Mouse (Mus musculus): Measurements from ENCODE around the gene Ntn4. TPM values are rescaled to one million over a fixed set of nuclear protein-coding genes. Genes with fewer than 3 reads are reported as not detected.

Ntn4 gene
- total and polyA plus RNA-seq, 3 experiments: not detected

GRCm38 (mm10) chr10:93680680-93681377 is 40.3 kb downstream of the Ntn4 start:
- no peaks in the 10 kb centered on the region for H3K9me3 ChIP-seq (replicated peaks; ENCODE audit: low read length)
- H3K36me3 ChIP-seq (replicated peaks in 1 of 2; ENCODE audit: control insufficient read depth in 1 of 2, insufficient read depth in 1 of 2, low read length in 1 of 2): no peaks in the 10 kb centered on the region
- no peaks in the 10 kb centered on the region for H3K27me3 ChIP-seq (replicated peaks)
- dilution Hi-C loops (cut with MboI; ENCODE audit: extremely low pct_ligation_motif_present, extremely low pct_unique_long_range_greater_than_20kb, low sequenced_read_pairs): no loop called here
- H3K9ac ChIP-seq (ENCODE audit: insufficient read depth, low read depth): no peak overlapping the region
- H3K79me2 ChIP-seq (replicated peaks; ENCODE audit: control insufficient read depth, extremely low read depth, insufficient read depth, poor library complexity, severe bottlenecking): no peaks in the 10 kb centered on the region
- no peaks in the 10 kb centered on the region for H3K4me1 ChIP-seq (ENCODE audit: control insufficient read depth in 1 of 2, insufficient read depth in 2 of 2)
- no peak overlapping the region for H3K4me3 ChIP-seq (replicated peaks in 1 of 3; ENCODE audit: low read depth in 2 of 3, low read length in 2 of 3, poor library complexity in 1 of 3)
- no peak for DNase-seq (ENCODE audit: extremely low read depth)
- in situ Hi-C loops (cut with MboI; ENCODE audit: low pct_ligation_motif_present, low pct_unique_long_range_greater_than_20kb, low sequenced_read_pairs): loop anchor here (10.0 kb wide), 1 partner anchor 66 kb away; no protein-coding TSS in a partner anchor
- no peak overlapping the region for H3K27ac ChIP-seq (ENCODE audit: insufficient read depth, low read depth)
- TF ChIP-seq MAFK (IDR thresholded peaks at IDR 0.05; ENCODE audit: insufficient replicate concordance, low read length) (no peak), IRF4 (IDR thresholded peaks at IDR 0.05; ENCODE audit: low read depth, low read length) (no peak), NRF1 (IDR thresholded peaks at IDR 0.05; ENCODE audit: low read depth, low read length) (no peak), CHD1 (IDR thresholded peaks at IDR 0.05; ENCODE audit: low read depth, low read length) (no peak), JUND (conservative IDR thresholded peaks at IDR 0.05; ENCODE audit: low read depth, low read length) (no peak), MXI1 (IDR thresholded peaks at IDR 0.05; ENCODE audit: low read depth, low read length) (no peak), MYC (IDR thresholded peaks at IDR 0.05; ENCODE audit: low read depth, low read length) (no peak), SIN3A (IDR thresholded peaks at IDR 0.05; ENCODE audit: low read length) (no peak), ZNF384 (IDR thresholded peaks at IDR 0.05; ENCODE audit: low read depth, low read length) (no peak), E2F4 (IDR thresholded peaks at IDR 0.05; ENCODE audit: insufficient replicate concordance, low read depth, low read length) (no peak), UBTF (IDR thresholded peaks at IDR 0.05; ENCODE audit: low read depth, low read length) (no peak), USF1 (IDR thresholded peaks at IDR 0.05; ENCODE audit: low read depth, low read length) (no peak), CHD2 (IDR thresholded peaks at IDR 0.05; ENCODE audit: low read length) (no peak), PAX5 (IDR thresholded peaks at IDR 0.05; ENCODE audit: low read length) (no peak), EP300 (IDR thresholded peaks at IDR 0.05; ENCODE audit: low read length) (no peak), CTCF (conservative IDR thresholded peaks at IDR 0.05 in 1 of 2, IDR thresholded peaks at IDR 0.05 in 1 of 2; ENCODE audit: low read depth in 2 of 2, low read length in 2 of 2) (no peak), POLR2A (IDR thresholded peaks at IDR 0.05; ENCODE audit: low read depth, low read length) (no peak)
- no peak overlapping the region for H3K4me2 ChIP-seq (ENCODE audit: insufficient read depth, low read depth, poor library complexity, severe bottlenecking)

- Histone ChIP-seq H3K9ac (ENCODE audit: insufficient read depth, low read depth) (no peak overlapping the region), H3K27ac (ENCODE audit: insufficient read depth, low read depth) (no peak overlapping the region), H3K4me1 (ENCODE audit: control insufficient read depth in 1 of 2, insufficient read depth in 2 of 2) (no peaks in the 10 kb centered on the region), H3K9me3 (replicated peaks; ENCODE audit: low read length) (no peaks in the 10 kb centered on the region), H3K4me3 (replicated peaks in 1 of 3; ENCODE audit: low read depth in 2 of 3, low read length in 2 of 3, poor library complexity in 1 of 3) (no peak overlapping the region), H3K4me2 (ENCODE audit: insufficient read depth, low read depth, poor library complexity, severe bottlenecking) (no peak overlapping the region), H3K36me3 (replicated peaks in 1 of 2; ENCODE audit: control insufficient read depth in 1 of 2, insufficient read depth in 1 of 2, low read length in 1 of 2) (no peaks in the 10 kb centered on the region), H3K27me3 (replicated peaks) (no peaks in the 10 kb centered on the region), H3K79me2 (replicated peaks; ENCODE audit: control insufficient read depth, extremely low read depth, insufficient read depth, poor library complexity, severe bottlenecking) (no peaks in the 10 kb centered on the region)
- in situ Hi-C loops (cut with MboI; ENCODE audit: low pct_ligation_motif_present, low pct_unique_long_range_greater_than_20kb, low sequenced_read_pairs): loop anchor here (10.0 kb wide), 1 partner anchor 67 kb away; no protein-coding TSS in a partner anchor
- DNase-seq (ENCODE audit: extremely low read depth): no peak
- dilution Hi-C loops (cut with MboI; ENCODE audit: extremely low pct_ligation_motif_present, extremely low pct_unique_long_range_greater_than_20kb, low sequenced_read_pairs): no loop called here
- no peak for TF ChIP-seq TCF12 (IDR thresholded peaks at IDR 0.05; ENCODE audit: low read depth, low read length)
- TF ChIP-seq ETS1 (conservative IDR thresholded peaks at IDR 0.05; ENCODE audit: low read depth, low read length): no peak
- no peak for TF ChIP-seq BHLHE40 (IDR thresholded peaks at IDR 0.05; ENCODE audit: low read depth, low read length)
- TF ChIP-seq NRF1 (IDR thresholded peaks at IDR 0.05; ENCODE audit: low read depth, low read length): no peak
Measured at GRCm38 (mm10) chr10:93682185-93682747, 41.8 kb downstream of the Ntn4 start.

Measured in CH12.LX (cell line).